Mouse (Mus musculus) neural tube, embryonic 11.5 days (tissue): ENCODE results near the gene Sar1b. TPM values are rescaled to one million over a fixed set of nuclear protein-coding genes. Genes with fewer than 3 reads are reported as not detected.
"Not testable (repeated sequence)": the region's sequence is repeated elsewhere in the genome, so short reads cannot be mapped to it uniquely, and the experiment has no call there.

Experiments
- ATAC-seq: fragments of 200-750 bp; cut with Nextera tagmentation; 2 replicates; pipeline ENCODE4 v1.8.0; 2017; ENCODE audit warnings: moderate number of reproducible peaks, mild to moderate bottlenecking, moderate TSS enrichment, moderate library complexity; ENCODE audit not compliant: insufficient read depth, low FRiP score, low TSS enrichment
- DNase-seq: peaks from one replicate; pipeline ENCODE4 v3.0.0-alpha.2; 2015; ENCODE audit warnings: low spot score
- H3K27ac ChIP-seq: fragments of 300-500 bp; sonication (generic); 2 replicates; pipeline ENCODE4 v1.5.1; 2014; ENCODE audit warnings: low read depth, mild to moderate bottlenecking, low read length
- H3K27me3 ChIP-seq: fragments of 300-500 bp; sonication (generic); 2 replicates; pipeline ENCODE4 v1.6.1; 2014; ENCODE audit warnings: mild to moderate bottlenecking, low read length, mixed read lengths; ENCODE audit not compliant: control insufficient read depth, insufficient read depth
- H3K36me3 ChIP-seq: fragments of 300-500 bp; sonication (generic); 2 replicates; pipeline ENCODE4 v1.6.1; 2014; ENCODE audit warnings: mild to moderate bottlenecking, low read length, moderate library complexity, mixed read lengths; ENCODE audit not compliant: control insufficient read depth, insufficient read depth
- H3K4me1 ChIP-seq: fragments of 300-500 bp; sonication (generic); 2 replicates; pipeline ENCODE4 v1.6.1; 2014; ENCODE audit warnings: low read length, mixed read lengths; ENCODE audit not compliant: control insufficient read depth, insufficient read depth
- H3K4me2 ChIP-seq: fragments of 300-500 bp; sonication (generic); 2 replicates; pipeline ENCODE4 v1.6.1; 2014; ENCODE audit warnings: low read depth, mild to moderate bottlenecking, moderate library complexity
- H3K4me3 ChIP-seq: fragments of 300-500 bp; sonication (generic); 2 replicates; pipeline ENCODE4 v1.5.1; 2014; ENCODE audit warnings: low read depth, low read length
- H3K9ac ChIP-seq: fragments of 300-500 bp; sonication (generic); 2 replicates; pipeline ENCODE4 v1.6.1; 2014; ENCODE audit warnings: mild to moderate bottlenecking, low read length
- H3K9me3 ChIP-seq: fragments of 300-500 bp; sonication (generic); 2 replicates; pipeline ENCODE4 v1.6.1; 2016; ENCODE audit warnings: low read length; ENCODE audit not compliant: control insufficient read depth
- WGBS: fragments of 180-500 bp; shearing (Covaris S2); extraction: QIAGEN DNeasy Blood & Tissue Kit; methylation state at CpG from one replicate; pipeline ENCODE4 v1.1.7; 2014; 5-methylcytosine and 5-hydroxymethylcytosine counted together
- polyA plus RNA-seq: library from polyadenylated mRNA; unstranded; fragments of >200 nt; fragmentation: Nextera tagmentation; extraction: Ambion mirVana; gene quantifications from 2 replicates; pipeline ENCODE4 v1.2.1, GENCODE M21; 2014

Gene Sar1b
- polyA plus RNA-seq, 1 experiment from 2014 or later, result 126 TPM

DNA sequence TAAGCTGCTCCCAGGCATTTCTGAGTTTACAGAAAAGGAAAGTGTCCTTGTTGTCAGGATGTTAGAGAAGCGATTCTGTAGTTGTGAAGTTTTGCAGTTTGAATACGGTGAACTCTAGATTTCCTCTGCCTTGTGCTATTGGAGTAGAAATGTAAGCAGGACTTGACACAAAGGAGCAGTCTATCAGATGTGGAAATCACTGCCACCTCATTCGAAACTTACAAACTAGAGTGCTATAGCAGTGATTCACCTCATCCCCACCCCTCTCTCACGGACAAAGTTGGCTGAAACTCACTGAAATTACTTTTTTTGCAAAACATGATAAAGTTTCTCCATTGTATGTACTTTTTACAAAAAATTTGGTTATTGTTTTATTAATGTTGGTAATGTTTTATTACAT is 1.3 kb downstream of the Sar1b start:
- H3K4me3 ChIP-seq, result no peak overlapping the region
- DNase-seq (no peak), ATAC-seq (no peak)
- WGBS, result 92% methylated on average over 4 of the region's 4 CpGs
- H3K4me2 ChIP-seq, result peak overlapping the region; percentile 92; the same call in 1 of the 2 replicates
- H3K27ac ChIP-seq, result no peak overlapping the region
- H3K27me3 ChIP-seq, result no peaks in the 10 kb centered on the region
- H3K9me3 ChIP-seq, result no peaks in the 10 kb centered on the region
- H3K36me3 ChIP-seq, result no peaks in the 10 kb centered on the region
- peaks cover 6% of the 10 kb centered on the region for H3K4me1 ChIP-seq
- no peak overlapping the region for H3K9ac ChIP-seq

DNA sequence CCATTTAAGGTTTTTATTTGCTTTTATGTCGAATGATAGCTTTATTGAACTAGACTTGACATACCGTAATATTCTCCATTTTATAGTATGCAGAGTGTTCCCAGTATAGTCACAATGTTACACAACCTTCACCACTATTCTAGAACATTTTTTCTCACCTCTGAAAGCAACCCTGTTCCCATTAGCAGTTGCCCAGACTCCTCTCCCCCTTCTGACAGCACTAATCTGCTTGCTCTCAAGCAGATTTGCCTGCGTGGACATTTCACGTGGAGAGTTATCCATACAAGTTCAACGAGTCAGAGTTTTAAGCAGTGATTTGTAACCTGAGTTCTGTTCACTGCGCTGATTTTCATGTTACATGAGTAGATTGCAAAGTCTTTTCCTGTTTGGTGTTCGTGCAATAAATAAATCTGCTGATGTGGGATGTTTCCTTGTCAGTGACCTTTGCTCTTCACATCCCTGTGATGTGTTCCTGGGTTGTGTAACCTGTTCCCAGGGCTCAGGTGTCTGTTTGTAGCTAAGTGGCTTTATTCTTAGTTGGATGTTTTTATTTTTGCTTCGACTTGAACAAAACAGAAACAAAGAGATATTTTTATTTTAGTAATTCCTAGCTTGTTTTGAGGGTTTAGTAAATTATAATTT is 4.2 kb downstream of the Sar1b start:
- Histone ChIP-seq H3K36me3 (no peaks in the 10 kb centered on the region), H3K4me1 (peaks cover 6% of the 10 kb centered on the region), H3K9ac (no peak overlapping the region), H3K27me3 (no peaks in the 10 kb centered on the region), H3K4me2 (no peak overlapping the region), H3K4me3 (no peak overlapping the region), H3K27ac (no peak overlapping the region), H3K9me3 (no peaks in the 10 kb centered on the region)
- DNase-seq (no peak), ATAC-seq (no peak)
- 84% methylated on average over 8 of the region's 8 CpGs for WGBS

DNA sequence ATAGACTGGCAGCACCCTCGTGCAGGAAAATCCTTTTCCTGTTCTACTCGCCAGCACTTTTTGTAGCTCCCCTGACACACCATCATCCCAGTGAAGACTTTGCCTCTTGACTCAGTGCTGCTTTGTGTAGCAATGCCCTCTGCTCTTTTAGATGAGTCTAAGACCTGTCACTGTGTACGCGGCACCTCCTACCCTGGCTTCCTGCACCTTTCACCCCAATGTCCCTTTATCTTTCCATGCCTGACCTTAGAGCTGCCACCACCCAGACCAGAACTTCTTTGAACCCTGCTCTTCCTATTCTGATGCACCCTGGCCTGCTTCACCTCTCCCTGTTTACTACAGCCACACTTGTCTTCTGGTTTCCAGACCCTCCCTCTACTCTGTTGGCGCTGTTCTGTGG is 4.8 kb downstream of the Sar1b start:
- Histone ChIP-seq H3K4me3 (no peak overlapping the region), H3K27me3 (no peaks in the 10 kb centered on the region), H3K27ac (no peak overlapping the region), H3K4me1 (peaks cover 6% of the 10 kb centered on the region), H3K4me2 (no peak overlapping the region), H3K9me3 (no peaks in the 10 kb centered on the region), H3K36me3 (no peaks in the 10 kb centered on the region), H3K9ac (peak overlapping the region; percentile 22; the same call in 1 of the 2 replicates)
- ATAC-seq (no peak), DNase-seq (no peak)
- 84% methylated on average over 5 of the region's 5 CpGs for WGBS

DNA sequence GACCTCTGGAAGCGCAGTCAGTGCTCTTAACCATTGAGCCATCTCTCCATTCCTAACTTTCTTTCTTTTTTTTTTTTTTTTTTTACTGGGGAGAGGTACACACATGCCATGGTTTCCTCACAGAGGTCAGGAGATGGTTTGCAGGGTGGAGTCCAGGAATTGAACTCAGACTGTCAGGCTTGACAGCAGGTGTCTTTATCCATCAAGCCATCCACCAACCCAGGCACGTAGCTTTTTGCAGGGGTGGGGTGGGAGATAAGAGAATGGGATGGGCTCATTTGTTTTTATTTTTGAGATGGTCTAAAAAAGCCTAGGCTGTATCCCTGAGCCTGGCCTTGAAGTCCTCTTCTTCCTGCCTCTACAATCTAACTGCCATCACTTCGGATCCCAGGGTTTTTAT is 12.0 kb downstream of the Sar1b start:
- ATAC-seq, result no peak

DNA sequence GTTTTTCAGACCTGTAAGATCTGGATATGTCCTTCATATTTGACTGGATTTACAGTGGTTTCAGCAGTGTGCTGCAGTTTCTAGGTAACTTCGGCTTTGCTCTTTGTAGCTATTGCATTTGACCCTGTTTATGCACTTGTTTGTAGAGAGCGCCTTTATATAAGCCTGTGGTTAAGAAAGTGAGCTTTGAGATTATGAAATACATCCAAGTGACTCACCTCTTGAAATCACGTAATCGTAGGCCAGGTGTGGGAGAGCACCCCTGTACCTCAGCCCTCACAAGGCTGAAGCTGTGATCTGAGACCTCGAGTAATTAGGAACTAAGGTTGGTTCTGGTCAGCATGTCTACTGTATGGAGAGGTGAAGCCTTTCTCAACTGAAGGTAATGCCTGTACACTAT is 14.0 kb downstream of the Sar1b start:
- no peak overlapping the region for H3K4me3 ChIP-seq
- WGBS, result 94% methylated on average over 5 of the region's 5 CpGs
- H3K4me1 ChIP-seq, result no peaks in the 10 kb centered on the region
- H3K9me3 ChIP-seq, result no peaks in the 10 kb centered on the region
- DNase-seq, result no peak
- no peak overlapping the region for H3K27ac ChIP-seq
- ATAC-seq, result no peak
- no peaks in the 10 kb centered on the region for H3K27me3 ChIP-seq
- H3K9ac ChIP-seq, result no peak overlapping the region
- H3K4me2 ChIP-seq, result no peak overlapping the region
- no peaks in the 10 kb centered on the region for H3K36me3 ChIP-seq

More for the DNA sequence above, 12.0 kb downstream of the Sar1b start:
- Histone ChIP-seq H3K27ac (no peak overlapping the region), H3K27me3 (no peaks in the 10 kb centered on the region), H3K4me1 (no peaks in the 10 kb centered on the region), H3K4me2 (no peak overlapping the region), H3K4me3 (no peak overlapping the region), H3K9me3 (no peaks in the 10 kb centered on the region), H3K9ac (no peak overlapping the region), H3K36me3 (no peaks in the 10 kb centered on the region)
- no peak for DNase-seq
- WGBS, result 96% methylated on average over 3 of the region's 3 CpGs

DNA sequence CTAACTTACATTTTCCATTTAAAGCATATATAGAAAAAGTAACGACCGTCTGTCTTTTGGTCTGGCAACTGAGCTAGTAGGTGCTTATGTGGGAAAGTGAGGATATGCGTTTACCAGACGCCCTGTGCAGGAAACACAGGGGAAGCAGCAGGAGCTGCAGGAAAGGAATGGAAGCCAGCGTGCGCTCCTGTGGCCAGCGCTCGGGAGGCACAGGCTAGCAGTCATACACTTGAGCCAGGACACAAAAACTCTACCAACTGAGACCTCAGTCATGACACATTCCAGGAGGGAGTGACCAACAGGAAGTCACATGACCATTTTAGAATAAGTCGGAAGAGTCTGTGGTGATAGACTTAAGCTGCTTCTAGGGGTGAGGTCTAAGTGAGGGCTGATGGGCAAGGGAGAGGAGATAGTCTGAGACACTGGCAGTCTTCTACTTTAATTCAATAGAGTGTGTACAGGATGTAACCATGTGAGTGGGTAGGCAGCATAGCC is 17.3 kb downstream of the Sar1b start:
- DNase-seq (no peak), ATAC-seq (no peak)
- Histone ChIP-seq H3K9me3 (no peaks in the 10 kb centered on the region), H3K27ac (no peak overlapping the region), H3K36me3 (no peaks in the 10 kb centered on the region), H3K4me1 (no peaks in the 10 kb centered on the region), H3K4me3 (no peak overlapping the region), H3K27me3 (no peaks in the 10 kb centered on the region), H3K4me2 (no peak overlapping the region), H3K9ac (no peak overlapping the region)
- 93% methylated on average over 9 of the region's 9 CpGs for WGBS

DNA sequence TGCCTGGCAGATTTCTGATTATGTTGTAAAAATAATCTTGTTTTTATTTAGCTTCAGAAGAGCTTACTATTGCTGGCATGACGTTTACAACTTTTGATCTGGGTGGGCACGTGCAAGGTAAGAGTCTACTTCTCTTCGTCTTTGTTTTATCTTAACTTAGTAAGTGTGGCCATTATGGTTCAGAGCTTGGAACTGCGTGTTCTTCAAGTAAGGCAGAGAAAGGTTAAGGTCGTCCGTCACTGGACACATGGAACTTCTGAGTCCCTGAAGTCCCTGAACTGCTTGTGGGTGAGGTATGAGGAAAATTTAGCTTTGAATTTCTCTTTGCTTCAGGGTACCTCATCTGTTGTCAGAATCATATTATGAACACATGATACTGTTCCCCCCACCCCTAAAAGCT is 19.2 kb downstream of the Sar1b start:
- Histone ChIP-seq H3K4me2 (no peak overlapping the region), H3K27ac (no peak overlapping the region), H3K4me3 (no peak overlapping the region), H3K27me3 (no peaks in the 10 kb centered on the region), H3K4me1 (no peaks in the 10 kb centered on the region), H3K9me3 (no peaks in the 10 kb centered on the region), H3K9ac (no peak overlapping the region), H3K36me3 (no peaks in the 10 kb centered on the region)
- 89% methylated on average over 6 of the region's 6 CpGs for WGBS
- DNase-seq (no peak), ATAC-seq (no peak)

DNA sequence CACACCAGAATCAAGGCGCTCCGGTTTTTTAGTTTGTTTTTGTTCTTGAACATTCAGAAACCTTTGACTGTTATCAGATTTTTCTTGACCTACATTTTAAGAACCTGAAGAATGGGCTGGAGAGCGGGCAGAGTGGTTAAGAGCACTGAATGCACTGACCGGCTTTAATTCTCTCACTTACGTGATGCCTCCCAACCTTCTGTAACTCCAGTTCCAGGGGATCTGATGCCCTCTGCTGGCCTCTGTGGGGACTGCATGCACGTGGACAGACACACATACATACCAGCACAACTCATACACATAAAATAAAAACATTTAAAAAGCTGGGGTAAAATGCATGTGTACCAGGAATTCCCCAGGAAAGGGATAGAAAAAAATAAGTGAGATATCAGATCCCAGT is 22.4 kb downstream of the Sar1b start:
- no peaks in the 10 kb centered on the region for H3K36me3 ChIP-seq
- no peak overlapping the region for H3K9ac ChIP-seq
- no peaks in the 10 kb centered on the region for H3K27me3 ChIP-seq
- ATAC-seq (no peak), DNase-seq (peak; percentile 44)
- no peaks in the 10 kb centered on the region for H3K4me1 ChIP-seq
- H3K4me3 ChIP-seq, result no peak overlapping the region
- H3K27ac ChIP-seq, result no peak overlapping the region
- H3K9me3 ChIP-seq, result no peaks in the 10 kb centered on the region
- 91% methylated on average over 6 of the region's 6 CpGs for WGBS
- no peak overlapping the region for H3K4me2 ChIP-seq

DNA sequence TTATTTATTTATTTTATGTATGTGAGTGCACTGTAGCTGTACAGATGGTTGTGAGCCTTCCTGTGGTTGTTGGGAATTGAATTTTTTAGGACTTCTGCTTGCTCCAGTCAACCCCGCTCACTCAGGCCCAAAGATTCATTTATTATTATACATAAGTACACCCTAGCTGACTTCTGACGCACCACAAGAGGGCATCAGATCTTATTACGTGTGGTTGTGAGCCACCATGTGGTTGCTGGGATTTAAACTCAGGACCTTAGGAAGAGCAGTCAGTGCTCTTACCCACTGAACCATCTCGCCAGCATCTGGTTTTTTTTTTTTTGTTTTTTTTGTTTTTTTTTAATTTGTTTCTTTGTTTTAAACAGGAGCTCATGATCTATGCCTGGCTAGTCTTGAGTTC is 26.2 kb downstream of the Sar1b start:
- not testable (repeated sequence) for H3K4me2 ChIP-seq, H3K4me1 ChIP-seq, H3K9me3 ChIP-seq, H3K4me3 ChIP-seq, H3K36me3 ChIP-seq, DNase-seq, H3K27me3 ChIP-seq, ATAC-seq, H3K27ac ChIP-seq, H3K9ac ChIP-seq
- WGBS, result 84% methylated on average over 4 of the region's 4 CpGs
